Mouse (Mus musculus) cerebellum, adult 9-10 months (tissue): ENCODE results near the gene Stx18.

Source experiments
- DNase-seq: peaks from one replicate; pipeline ENCODE4 v3.0.0; 2022

The Stx18 gene

DNA sequence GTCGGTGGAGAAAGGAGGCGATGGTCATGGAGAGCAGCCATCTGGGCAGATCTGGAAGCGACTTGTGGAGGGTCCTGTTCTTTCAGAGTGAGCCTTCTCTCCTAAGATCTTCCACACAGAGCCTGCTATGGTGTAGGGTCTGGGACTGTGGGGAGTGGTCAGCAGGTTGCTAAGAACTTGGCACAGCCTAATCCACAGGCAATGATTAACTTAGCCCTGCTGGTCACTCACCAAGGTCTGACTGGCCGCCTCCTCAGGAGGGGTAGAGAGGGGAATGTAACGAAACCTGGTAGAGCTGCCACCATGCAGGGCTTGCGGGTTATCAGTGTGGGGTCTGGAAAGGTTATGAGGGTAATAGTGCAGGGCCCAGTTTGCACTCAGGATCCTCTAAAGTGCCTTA is 102.4 kb downstream of the Stx18 start:
- no peak for DNase-seq

GRCm38 (mm10) chr5:38146524-38146923 is 108.0 kb downstream of the Stx18 start:
- DNase-seq = no peak

GRCm38 (mm10) chr5:38151264-38151663 is 112.7 kb downstream of the Stx18 start:
- peak; percentile 64 for DNase-seq

DNA sequence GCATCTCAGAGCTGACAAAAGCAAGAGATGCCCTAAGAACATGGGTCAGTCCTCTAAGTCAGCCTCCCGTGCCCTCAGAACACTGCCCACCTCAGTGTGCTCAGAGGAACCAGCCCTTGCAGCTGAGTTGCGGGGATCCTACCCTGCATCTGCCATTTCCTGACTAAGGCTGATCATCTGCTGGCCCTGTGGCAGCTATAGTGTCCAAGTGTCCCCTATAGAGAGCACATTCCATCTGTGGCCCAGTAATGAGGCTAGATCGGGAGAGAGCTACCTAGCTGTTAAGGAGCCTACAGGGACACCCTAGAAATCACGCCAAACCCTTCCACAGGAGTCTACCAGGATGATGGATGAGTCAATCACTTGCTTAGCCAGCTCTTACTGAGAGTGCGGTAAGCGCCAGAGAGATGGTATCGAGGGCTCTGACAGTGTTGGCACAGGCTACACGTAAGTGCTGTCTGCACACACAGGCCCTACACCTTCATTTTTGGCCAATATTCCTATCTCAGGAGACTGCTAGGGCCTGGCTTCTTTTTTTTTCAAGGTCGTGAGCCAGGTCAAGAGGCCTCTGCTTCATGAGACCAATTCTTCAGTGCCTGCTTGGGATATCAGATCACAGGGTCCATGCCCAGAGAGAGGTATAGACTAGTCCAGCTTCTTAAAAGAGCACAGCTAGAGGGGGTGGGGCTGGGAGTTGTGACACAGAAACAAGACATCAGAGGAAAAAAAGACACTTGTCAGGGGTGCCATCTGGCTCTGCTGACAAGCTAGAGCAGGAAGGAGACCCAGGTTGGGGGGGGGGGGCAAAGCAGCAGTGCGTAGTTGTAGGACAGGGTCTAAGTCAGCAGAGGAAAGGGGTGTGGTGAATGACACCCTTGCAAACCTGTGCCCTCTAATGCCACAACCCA is 113.9 kb downstream of the Stx18 start:
- DNase-seq = peak; percentile 75

GRCm38 (mm10) chr5:38153636-38154035 is 115.1 kb downstream of the Stx18 start:
- DNase-seq = peak; percentile 85

DNA sequence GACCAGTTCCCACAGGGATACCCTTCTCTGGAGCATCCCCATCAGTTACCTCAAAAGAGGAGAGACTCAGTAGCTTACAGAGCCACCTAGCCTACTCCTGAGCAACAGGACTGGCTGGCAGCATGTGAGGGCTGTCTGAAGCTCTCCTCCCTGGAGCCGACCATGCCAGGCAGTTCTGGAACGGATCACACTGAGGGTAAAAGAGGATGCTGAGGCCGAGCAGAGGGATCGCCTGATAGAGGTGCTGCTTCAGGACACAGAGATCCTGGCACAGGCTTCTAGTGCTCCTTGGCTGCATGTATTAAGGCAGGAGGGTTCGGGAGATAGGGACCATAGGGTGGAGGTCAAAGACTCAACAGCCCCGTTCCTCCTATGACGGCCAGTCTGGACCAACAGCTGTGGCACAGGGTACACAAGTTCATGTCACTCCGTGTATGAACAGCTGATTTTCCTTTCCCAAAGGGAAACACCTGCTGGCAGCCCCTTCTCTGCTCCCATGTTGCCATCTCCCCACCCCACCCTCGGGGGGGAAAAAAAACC is 119.0 kb downstream of the Stx18 start:
- DNase-seq = peak; percentile 70

DNA sequence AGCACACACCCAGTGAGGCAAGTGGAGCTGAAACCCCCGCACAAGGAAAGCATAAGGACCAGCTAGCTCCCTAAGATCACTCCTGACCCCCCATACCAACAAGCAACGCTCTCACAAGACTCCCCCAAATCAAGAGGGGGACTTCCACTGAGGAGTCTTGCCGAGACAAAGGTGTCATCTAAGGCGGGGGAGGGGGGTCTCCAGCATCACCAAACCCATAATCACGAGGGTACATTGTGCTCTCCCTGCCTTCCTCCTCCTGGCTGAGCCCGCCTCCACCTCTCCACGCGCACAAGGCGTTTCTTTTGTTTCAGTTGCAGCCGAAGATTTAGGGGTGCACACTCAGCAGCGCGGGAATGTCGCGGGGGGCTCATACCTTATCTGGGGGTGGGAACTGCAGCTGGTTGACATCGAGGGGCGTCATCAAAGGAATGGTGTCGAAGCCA is 120.0 kb downstream of the Stx18 start:
- peak; percentile 58 for DNase-seq

DNA sequence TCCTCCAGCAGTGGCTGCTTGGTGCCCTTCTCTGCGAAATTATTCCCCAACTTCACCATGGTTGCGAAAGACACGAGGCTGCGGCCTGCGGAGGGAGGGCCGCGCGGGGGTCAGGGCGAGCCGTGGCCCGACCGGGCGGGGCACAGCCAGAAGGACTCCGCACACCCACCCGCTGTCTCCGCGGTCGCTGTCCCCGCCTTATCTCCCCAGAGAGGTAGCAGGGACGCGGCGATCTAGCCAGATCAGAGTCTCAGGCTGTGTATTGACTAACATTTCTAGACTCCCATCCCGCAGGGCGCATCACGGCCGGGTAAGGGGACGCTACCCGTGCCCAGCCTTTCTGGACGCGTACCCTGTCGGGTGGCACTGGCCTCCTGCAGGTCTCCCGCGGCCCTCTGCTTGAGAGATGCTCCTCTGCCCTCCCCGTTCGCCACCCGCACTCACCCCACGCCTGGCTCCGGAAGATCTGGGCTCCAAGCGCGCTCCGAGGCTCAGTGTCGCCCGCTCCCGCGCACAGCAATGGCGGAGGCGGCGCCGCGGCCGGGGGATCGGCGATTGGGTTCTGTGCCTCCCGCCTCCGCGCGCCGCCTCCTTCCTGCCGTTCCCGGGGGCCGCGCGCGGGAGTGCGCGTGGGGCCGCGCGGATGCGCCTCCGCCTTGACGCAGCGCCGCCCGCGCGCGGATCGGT is 120.5 kb downstream of the Stx18 start:
- DNase-seq = peak; percentile 82

GRCm38 (mm10) chr5:38159634-38160413 is 121.3 kb downstream of the Stx18 start, which contains the start of gene Nsg1:
TSS of gene Nsg1 (minus strand) at chr5:38159907.
- peak; percentile 73 for DNase-seq

GRCm38 (mm10) chr5:38168497-38168896 is 130.0 kb downstream of the Stx18 start:
- no peak for DNase-seq

GRCm38 (mm10) chr5:38173766-38174165 is 135.2 kb downstream of the Stx18 start:
- DNase-seq = no peak

- no peak for DNase-seq
Measured at GRCm38 (mm10) chr5:38174256-38174912, 135.8 kb downstream of the Stx18 start.

DNA sequence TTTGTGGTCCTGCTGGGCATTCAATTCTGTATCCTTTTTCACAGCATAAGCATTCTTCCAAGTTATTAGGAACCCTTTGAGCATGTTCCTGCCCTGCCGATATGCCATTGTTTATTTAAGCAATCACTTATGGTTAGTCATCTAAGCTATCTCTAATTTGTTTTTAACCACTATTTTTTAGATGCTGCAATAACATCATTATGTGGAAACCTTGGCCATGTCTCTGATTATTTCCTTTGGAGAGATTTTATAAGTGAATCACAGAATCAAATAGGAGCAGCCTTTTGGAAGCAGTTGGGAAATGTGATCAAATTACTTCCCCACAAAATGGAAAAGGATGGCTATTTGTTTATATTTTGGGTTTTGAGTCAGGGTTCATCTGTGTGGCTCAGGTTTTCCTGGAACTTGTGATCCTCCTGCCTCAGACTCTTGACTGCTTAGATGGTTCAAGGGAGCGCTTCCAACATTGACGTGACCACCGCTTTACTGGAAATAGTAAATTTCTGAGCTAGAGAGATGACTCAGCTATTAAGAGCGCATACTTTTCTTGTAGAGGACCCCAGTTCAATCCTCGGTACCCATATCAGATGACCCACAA is 146.2 kb downstream of the Stx18 start:
- DNase-seq = no peak

DNA sequence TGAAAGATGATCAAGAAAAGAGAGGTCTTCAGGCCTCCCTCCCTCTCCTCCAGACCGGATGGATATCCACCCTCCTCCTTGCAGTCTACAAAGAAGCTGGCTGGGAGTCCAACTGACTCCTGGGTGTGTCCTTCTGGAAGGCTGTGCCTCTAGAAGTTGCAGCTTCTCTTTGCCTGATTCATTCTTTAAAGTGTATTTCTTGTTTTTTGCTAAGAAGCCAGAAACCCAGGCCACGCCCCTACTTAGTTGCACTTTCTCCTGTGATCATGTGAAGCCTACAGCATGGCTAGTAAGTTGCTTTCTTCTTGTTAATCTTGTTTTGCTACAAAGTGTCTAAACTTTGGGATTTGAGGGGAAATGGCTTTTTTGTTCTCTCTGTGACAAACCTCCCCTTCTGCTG is 148.5 kb downstream of the Stx18 start:
- DNase-seq = no peak
